In genomic region chr13:47013740-47014139, GRCm38 (mm10) we compare ENCODE assay signal across 9 mouse cellular contexts. TPM values are rescaled to one million over a fixed set of nuclear protein-coding genes. Genes with fewer than 3 reads are reported as not detected.
DNase-seq lines count a peak whose midpoint lies in the region; ATAC-seq and TF ChIP-seq lines count a peak whose summit lies in the region.
"Had no signal": no experiment of that assay in that cellular context is flagged by ENCODE, and none has a peak within 500 bp of the region (broad histone marks: within the 10 kb centered on the region; RNA-seq: fewer than 3 reads in every experiment).

No protein-coding gene starts in this region.

- H3K4me2 ChIP-seq in heart, embryonic 11.5 days, result peak overlapping the region; percentile 77
- H3K4me2 ChIP-seq in heart, postnatal 0 days (ENCODE audit: low read depth, low read length), result peak overlapping the region; percentile 95
- H3K4me2 ChIP-seq in liver, postnatal 0 days (ENCODE audit: low read depth, low read length), result peak overlapping the region; percentile 95

- peaks cover 11% of the 10 kb centered on the region for H3K9me3 ChIP-seq in heart, embryonic 11.5 days (replicated peaks; ENCODE audit: control insufficient read depth, low read length)
- H3K9me3 ChIP-seq in ES-E14 (ENCODE audit: control insufficient read depth, insufficient read depth, low read depth, low read length), result 0 out of 2 replicates have a peak, but pooled peaks cover 3% of the 10 kb centered on the region
- 0 out of 2 replicates have a peak, but pooled peaks cover 6% of the 10 kb centered on the region for H3K9me3 ChIP-seq in heart, postnatal 0 days (replicated peaks; ENCODE audit: control insufficient read depth, low read length)
- H3K9me3 ChIP-seq in liver, postnatal 0 days (ENCODE audit: low read length), result no peaks in the 10 kb centered on the region

- in situ Hi-C loops in ES-E14 (cut with MboI; ENCODE audit: low sequenced_read_pairs in 2 of 2, unreplicated experiment in 2 of 2), result loop anchor here (10.0 to 25.0 kb wide), 2 partner anchors 176 to 189 kb away; no protein-coding TSS in a partner anchor

- ATAC-seq in heart, embryonic 11.5 days (replicated peaks; ENCODE audit: insufficient number of reproducible peaks, low FRiP score, low TSS enrichment), result no peak
- ATAC-seq in heart, postnatal 0 days (ENCODE audit: insufficient read depth, low read depth), result no peak
- no peak for ATAC-seq in liver, postnatal 0 days

- H3K36me3 ChIP-seq in heart, embryonic 11.5 days (ENCODE audit: control insufficient read depth, insufficient read depth, low read length), result no peaks in the 10 kb centered on the region
- H3K36me3 ChIP-seq in ES-E14 (ENCODE audit: control insufficient read depth, insufficient read depth, low read length, poor library complexity, severe bottlenecking), result no peaks in the 10 kb centered on the region
- no peaks in the 10 kb centered on the region for H3K36me3 ChIP-seq in heart, postnatal 0 days (replicated peaks; ENCODE audit: control insufficient read depth, insufficient read depth, low read length)
- H3K36me3 ChIP-seq in liver, postnatal 0 days (replicated peaks; ENCODE audit: insufficient read depth, low read length), result no peaks in the 10 kb centered on the region

- peak overlapping the region; percentile 47 for H3K4me3 ChIP-seq in heart, embryonic 11.5 days (ENCODE audit: low read depth, low read length)
- H3K4me3 ChIP-seq in ES-E14 (ENCODE audit: insufficient read depth in 1 of 2, low read depth in 1 of 2, low read length in 2 of 2, poor library complexity in 1 of 2, severe bottlenecking in 1 of 2), result peak overlapping the region; percentile 63 to 82; a peak in 3 of 4 replicates
- H3K4me3 ChIP-seq in heart, postnatal 0 days (ENCODE audit: low read depth, low read length), result peak overlapping the region; percentile 58; the same call in 1 of the 2 replicates
- peak overlapping the region; percentile 60 for H3K4me3 ChIP-seq in liver, postnatal 0 days (ENCODE audit: low read depth, low read length)
- H3K4me3 ChIP-seq: myocyte had no signal

- peaks cover 5% of the 10 kb centered on the region; the same call in 1 of the 2 replicates for H3K27me3 ChIP-seq in heart, embryonic 11.5 days (ENCODE audit: control insufficient read depth, insufficient read depth, low read length)
- no peaks in the 10 kb centered on the region for H3K27me3 ChIP-seq in heart, postnatal 0 days (ENCODE audit: control insufficient read depth, insufficient read depth, low read length)
- H3K27me3 ChIP-seq in liver, postnatal 0 days (ENCODE audit: insufficient read depth, low read length), result peaks cover 11% of the 10 kb centered on the region

- no peak for TF ChIP-seq CTCF in heart, postnatal 0 days (IDR thresholded peaks at IDR 0.05; ENCODE audit: low read depth)
- no peak for TF ChIP-seq CTCF in liver, postnatal 0 days (IDR thresholded peaks at IDR 0.05; ENCODE audit: low read depth)

- TF ChIP-seq EP300 in heart, postnatal 0 days (IDR thresholded peaks at IDR 0.05; ENCODE audit: low read depth), result no peak
- TF ChIP-seq EP300 in liver, postnatal 0 days (IDR thresholded peaks at IDR 0.05; ENCODE audit: low read depth), result no peak

- WGBS in heart, embryonic 11.5 days (ENCODE audit: insufficient replicate concordance), result 55% methylated on average over 10 of the region's 10 CpGs
- 66% methylated on average over 10 of the region's 10 CpGs for WGBS in heart, postnatal 0 days
- 61% methylated on average over 10 of the region's 10 CpGs for WGBS in liver, postnatal 0 days (ENCODE audit: insufficient replicate concordance)

- H3K27ac ChIP-seq in heart, embryonic 11.5 days (ENCODE audit: low read depth, low read length), result no peak overlapping the region
- no peak overlapping the region for H3K27ac ChIP-seq in ES-E14 (ENCODE audit: insufficient read depth, low read depth, low read length, poor library complexity, severe bottlenecking)
- no peak overlapping the region for H3K27ac ChIP-seq in heart, postnatal 0 days (ENCODE audit: low read depth)
- no peak overlapping the region for H3K27ac ChIP-seq in liver, postnatal 0 days (ENCODE audit: low read depth)

- no peak overlapping the region; the same call in 1 of the 2 replicates for H3K9ac ChIP-seq in heart, embryonic 11.5 days (ENCODE audit: low read depth, low read length)
- no peak overlapping the region for H3K9ac ChIP-seq in ES-E14 (ENCODE audit: insufficient read depth, low read depth, low read length, poor library complexity, severe bottlenecking)
- no peak overlapping the region for H3K9ac ChIP-seq in heart, postnatal 0 days (replicated peaks; ENCODE audit: low read depth, low read length)
- no peak overlapping the region for H3K9ac ChIP-seq in liver, postnatal 0 days (replicated peaks)

- 0 out of 2 replicates have a peak, but pooled peaks cover 3% of the 10 kb centered on the region for H3K4me1 ChIP-seq in heart, embryonic 11.5 days (ENCODE audit: control insufficient read depth, insufficient read depth, low read length)
- 0 out of 4 replicates have a peak, but pooled peaks cover 0 to 2% of the 10 kb centered on the region in 2 experiments for H3K4me1 ChIP-seq in ES-E14 (ENCODE audit: control insufficient read depth in 2 of 2, insufficient read depth in 2 of 2, low read length in 2 of 2, poor library complexity in 1 of 2)
- H3K4me1 ChIP-seq in heart, postnatal 0 days (ENCODE audit: control insufficient read depth, insufficient read depth), result peaks cover 5% of the 10 kb centered on the region; the same call in 1 of the 2 replicates
- H3K4me1 ChIP-seq in liver, postnatal 0 days (ENCODE audit: insufficient read depth), result peaks cover 11% of the 10 kb centered on the region

- no peak for DNase-seq in heart, adult 18-20 months
- no peak for DNase-seq in ES-E14 (ENCODE audit: low read depth, low spot score)
- no peak for DNase-seq in heart, postnatal 0 days (ENCODE audit: low spot score)
- no peak for DNase-seq in liver, postnatal 0 days
- no peak for DNase-seq in right cerebral cortex, postnatal 36 days (ENCODE audit: low spot score in 2 of 2)
- DNase-seq in natural killer cell, adult 2 months (ENCODE audit: low spot score in 2 of 2), result no peak
- DNase-seq in adrenal gland, adult 2 months, result no peak

TF ChIP-seq in ES-E14, 5 proteins besides CTCF, POLR2A, EP300 and RAD21:
- TF ChIP-seq ZNF384 (IDR thresholded peaks at IDR 0.05; ENCODE audit: low read depth, low read length) (no peak), ZC3H11A (IDR thresholded peaks at IDR 0.05; ENCODE audit: borderline replicate concordance, low read depth, low read length) (no peak), CHD2 (IDR thresholded peaks at IDR 0.05; ENCODE audit: low read depth, low read length) (no peak)
TF ChIP-seq in ES-E14: peak in this region for 0.

RNA-seq across cellular contexts. Expression of gene Nhlrc1, which starts 0.9 kb away (rescaled TPM):
- 2.7 and 2.8 TPM in 2 replicates for polyA plus RNA-seq in heart, embryonic 11.5 days (2014; fragmentation: Nextera tagmentation; extraction: Ambion mirVana)
- total RNA-seq in heart, adult 18-20 months (2021), result 1 to 10 TPM; 6.5 to 7.0 TPM
- 2.2 and 3.6 TPM in 2 replicates for total RNA-seq in ES-E14 (2012; rRNA removed)
- 7.1 and 10.2 TPM in 2 replicates for total RNA-seq in heart, postnatal 0 days (2014; rRNA removed; ENCODE audit: low replicate concordance)
- polyA plus RNA-seq in heart, postnatal 0 days (2015; fragmentation: Nextera tagmentation; extraction: Ambion mirVana), result 3.7 and 5.2 TPM in 2 replicates
- polyA plus RNA-seq in liver, postnatal 0 days (2015; fragmentation: Nextera tagmentation; extraction: Ambion mirVana), result 0.95 TPM in 2 replicates
- total RNA-seq in adrenal gland, adult 2 months (2021), result 1 to 10 TPM; 3.1 to 7.5 TPM
- polyA plus RNA-seq in adrenal gland, adult 2 months (2012; rRNA removed), result 10.5 and 13.3 TPM in 2 replicates

RNA-seq across cellular contexts. Expression of gene Kdm1b, which starts 29.6 kb away (rescaled TPM):
- polyA plus RNA-seq in heart, embryonic 11.5 days (2014; fragmentation: Nextera tagmentation; extraction: Ambion mirVana), result 6.5 and 7.5 TPM in 2 replicates
- 10 to 100 TPM; 10.9 to 12.0 TPM for total RNA-seq in heart, adult 18-20 months (2021)
- total RNA-seq in ES-E14 (2012; rRNA removed), result 9.5 and 11.6 TPM in 2 replicates
- total RNA-seq in heart, postnatal 0 days (2014; rRNA removed; ENCODE audit: low replicate concordance), result 5.9 and 9.7 TPM in 2 replicates
- polyA plus RNA-seq in heart, postnatal 0 days (2015; fragmentation: Nextera tagmentation; extraction: Ambion mirVana), result 5.7 and 5.9 TPM in 2 replicates
- polyA plus RNA-seq in liver, postnatal 0 days (2015; fragmentation: Nextera tagmentation; extraction: Ambion mirVana), result 4.0 and 4.6 TPM in 2 replicates
- 10 to 100 TPM in 1 of 2 experiments, 1 to 10 TPM in 1; 9.0 to 12.0 TPM for total RNA-seq in adrenal gland, adult 2 months (2021)
- polyA plus RNA-seq in adrenal gland, adult 2 months (2012; rRNA removed), result 4.8 and 5.0 TPM in 2 replicates

RNA-seq across cellular contexts. Expression of gene Tpmt, which starts 30.8 kb away (rescaled TPM):
- polyA plus RNA-seq in heart, embryonic 11.5 days (2014; fragmentation: Nextera tagmentation; extraction: Ambion mirVana), result 16.7 and 17.4 TPM in 2 replicates
- 1 to 10 TPM; 4.7 TPM for total RNA-seq in heart, adult 18-20 months (2021)
- total RNA-seq in ES-E14 (2012; rRNA removed), result 3.6 and 5.9 TPM in 2 replicates
- 9.5 and 17.5 TPM in 2 replicates for total RNA-seq in heart, postnatal 0 days (2014; rRNA removed; ENCODE audit: low replicate concordance)
- 9.5 and 13.0 TPM in 2 replicates for polyA plus RNA-seq in heart, postnatal 0 days (2015; fragmentation: Nextera tagmentation; extraction: Ambion mirVana)
- 26.7 and 28.4 TPM in 2 replicates for polyA plus RNA-seq in liver, postnatal 0 days (2015; fragmentation: Nextera tagmentation; extraction: Ambion mirVana)
- 1 to 10 TPM; 5.2 to 8.6 TPM for total RNA-seq in adrenal gland, adult 2 months (2021)
- polyA plus RNA-seq in adrenal gland, adult 2 months (2012; rRNA removed), result 1.2 and 1.4 TPM in 2 replicates
